ENCODE assay signal across 8 mouse cellular contexts in genomic region chr6:72276972-72277441, GRCm38 (mm10). TPM values are rescaled to one million over a fixed set of nuclear protein-coding genes. Genes with fewer than 3 reads are reported as not detected.
DNase-seq lines count a peak whose midpoint lies in the region; ATAC-seq and TF ChIP-seq lines count a peak whose summit lies in the region.
"Had no signal": no experiment of that assay in that cellular context is flagged by ENCODE, and none has a peak within 500 bp of the region (broad histone marks: within the 10 kb centered on the region; RNA-seq: fewer than 3 reads in every experiment).

No protein-coding gene starts in this region.

- H3K27ac ChIP-seq in heart, embryonic 12.5 days (ENCODE audit: poor library complexity, severe bottlenecking), result peak overlapping the region; percentile 90
- peak overlapping the region; percentile 95 for H3K27ac ChIP-seq in liver, embryonic 15.5 days (replicated peaks)
- peak overlapping the region; percentile 78 for H3K27ac ChIP-seq in stomach, postnatal 0 days (replicated peaks)

- H3K9me3 ChIP-seq in megakaryocyte, embryonic 14.5 days, result no peaks in the 10 kb centered on the region
- H3K9me3 ChIP-seq in heart, embryonic 12.5 days (replicated peaks), result no peaks in the 10 kb centered on the region
- H3K9me3 ChIP-seq in liver, embryonic 15.5 days (replicated peaks), result 0 out of 2 replicates have a peak, but pooled peaks cover 3% of the 10 kb centered on the region
- no peaks in the 10 kb centered on the region for H3K9me3 ChIP-seq in stomach, postnatal 0 days (ENCODE audit: control insufficient read depth, low read length)

- no peaks in the 10 kb centered on the region for H3K27me3 ChIP-seq in megakaryocyte, embryonic 14.5 days (replicated peaks)
- no peaks in the 10 kb centered on the region for H3K27me3 ChIP-seq in heart, embryonic 12.5 days (replicated peaks)
- no peaks in the 10 kb centered on the region for H3K27me3 ChIP-seq in liver, embryonic 15.5 days
- no peaks in the 10 kb centered on the region for H3K27me3 ChIP-seq in stomach, postnatal 0 days (ENCODE audit: control insufficient read depth, insufficient read depth, low read length)

- DNase-seq in stomach, postnatal 0 days (ENCODE audit: low spot score), result no peak
- DNase-seq in retina, postnatal 1 day, result no peak
- DNase-seq in left cerebral cortex, adult 18-20 months (ENCODE audit: low spot score in 2 of 2), result no peak
- DNase-seq: thymus, postnatal 4 days had no signal

- H3K4me3 ChIP-seq in megakaryocyte, embryonic 14.5 days (replicated peaks), result peak overlapping the region; percentile 90
- H3K4me3 ChIP-seq in heart, embryonic 12.5 days, result no peak overlapping the region
- no peak overlapping the region for H3K4me3 ChIP-seq in liver, embryonic 15.5 days (replicated peaks)
- H3K4me3 ChIP-seq in stomach, postnatal 0 days (ENCODE audit: low read depth, low read length), result no peak overlapping the region

- TF ChIP-seq CTCF in stomach, postnatal 0 days (IDR thresholded peaks at IDR 0.05; ENCODE audit: low read depth), result no peak

- no peak overlapping the region for H3K9ac ChIP-seq in heart, embryonic 12.5 days
- H3K9ac ChIP-seq in liver, embryonic 15.5 days, result 0 out of 2 replicates have a peak overlapping the region, but pooled peaks have one; percentile 29
- H3K9ac ChIP-seq in stomach, postnatal 0 days (ENCODE audit: low read length), result no peak overlapping the region

- H3K4me2 ChIP-seq in heart, embryonic 12.5 days, result no peak overlapping the region
- H3K4me2 ChIP-seq in liver, embryonic 15.5 days, result no peak overlapping the region
- no peak overlapping the region for H3K4me2 ChIP-seq in stomach, postnatal 0 days (replicated peaks; ENCODE audit: low read depth)

- WGBS in heart, embryonic 12.5 days, result 77% methylated on average over 13 of the region's 13 CpGs
- WGBS in liver, embryonic 15.5 days (ENCODE audit: insufficient replicate concordance), result 65% methylated on average over 13 of the region's 13 CpGs
- 74% methylated on average over 13 of the region's 13 CpGs for WGBS in stomach, postnatal 0 days

- no peak for ATAC-seq in megakaryocyte, adult 5-6 weeks (ENCODE audit: poor library complexity, severe bottlenecking)
- ATAC-seq in heart, embryonic 12.5 days (ENCODE audit: insufficient number of reproducible peaks, low FRiP score), result no peak
- ATAC-seq in liver, embryonic 15.5 days (ENCODE audit: insufficient read depth), result no peak
- peak; percentile 11; the same call in 1 of the 2 replicates for ATAC-seq in stomach, postnatal 0 days (ENCODE audit: low FRiP score, low TSS enrichment)

- H3K36me3 ChIP-seq in megakaryocyte, embryonic 14.5 days (replicated peaks; ENCODE audit: low read length), result peaks cover 9% of the 10 kb centered on the region
- H3K36me3 ChIP-seq in heart, embryonic 12.5 days, result no peaks in the 10 kb centered on the region
- no peaks in the 10 kb centered on the region for H3K36me3 ChIP-seq in liver, embryonic 15.5 days (replicated peaks)
- H3K36me3 ChIP-seq in stomach, postnatal 0 days (ENCODE audit: control insufficient read depth, insufficient read depth, low read length), result no peaks in the 10 kb centered on the region

- TF ChIP-seq EP300 in stomach, postnatal 0 days (optimal IDR thresholded peaks at IDR 0.05), result no peak

- peaks cover 100% of the 10 kb centered on the region for H3K4me1 ChIP-seq in megakaryocyte, embryonic 14.5 days
- peaks cover 50% of the 10 kb centered on the region for H3K4me1 ChIP-seq in heart, embryonic 12.5 days (replicated peaks)
- peaks cover 86% of the 10 kb centered on the region for H3K4me1 ChIP-seq in liver, embryonic 15.5 days (replicated peaks)
- H3K4me1 ChIP-seq in stomach, postnatal 0 days (replicated peaks; ENCODE audit: control insufficient read depth, insufficient read depth), result no peaks in the 10 kb centered on the region

RNA-seq across cellular contexts. Expression of gene Sftpb, which starts 27.4 kb away (rescaled TPM):
- 2.7 and 3.5 TPM in 2 replicates for polyA plus RNA-seq in megakaryocyte, embryonic 14.5 days (2012; ENCODE audit: insufficient read depth, low replicate concordance)
- total RNA-seq in megakaryocyte, adult 5-6 weeks (2015), result 0.60 TPM in 1 of 2 replicates, not detected in the other
- total RNA-seq in megakaryocyte, adult 5-6 weeks (2017), result not detected in 2 replicates
- polyA plus RNA-seq in heart, embryonic 12.5 days (2016; fragmentation: Nextera tagmentation; extraction: Ambion mirVana), result not detected in 2 replicates
- not detected in 2 replicates for polyA plus RNA-seq in liver, embryonic 15.5 days (2015; fragmentation: Nextera tagmentation; extraction: Ambion mirVana)
- not detected in 2 replicates for polyA plus RNA-seq in stomach, postnatal 0 days (2015; fragmentation: Nextera tagmentation; extraction: Ambion mirVana)
- total RNA-seq in left cerebral cortex, adult 18-20 months (2021), result not detected

RNA-seq across cellular contexts. Expression of gene Atoh8, which starts 41.6 kb away (rescaled TPM):
- polyA plus RNA-seq in megakaryocyte, embryonic 14.5 days (2012; ENCODE audit: insufficient read depth, low replicate concordance), result 51.0 and 108 TPM in 2 replicates
- 0.22 TPM in 1 of 2 replicates, not detected in the other for total RNA-seq in megakaryocyte, adult 5-6 weeks (2015)
- 0.51 TPM in 1 of 2 replicates, not detected in the other for total RNA-seq in megakaryocyte, adult 5-6 weeks (2017)
- 14.1 and 14.9 TPM in 2 replicates for polyA plus RNA-seq in heart, embryonic 12.5 days (2016; fragmentation: Nextera tagmentation; extraction: Ambion mirVana)
- 0.88 and 0.96 TPM in 2 replicates for polyA plus RNA-seq in liver, embryonic 15.5 days (2015; fragmentation: Nextera tagmentation; extraction: Ambion mirVana)
- 5.5 and 6.0 TPM in 2 replicates for polyA plus RNA-seq in stomach, postnatal 0 days (2015; fragmentation: Nextera tagmentation; extraction: Ambion mirVana)
- total RNA-seq in left cerebral cortex, adult 18-20 months (2021), result 1 to 10 TPM; 1.6 to 2.3 TPM
